Mouse (Mus musculus) heart, postnatal 0 days (tissue): ENCODE data around the gene Dnm3.

ENCODE experiments used
- CTCF ChIP-seq: IDR thresholded peaks from 2 replicates; pipeline ENCODE4 v1.5.1; 2016; ENCODE audit warnings: antibody characterized with exemption, control low read depth, low read depth
- EP300 ChIP-seq: IDR thresholded peaks from 2 replicates; pipeline ENCODE4 v1.6.1; 2016; ENCODE audit warnings: antibody characterized with exemption, low read depth

- TF ChIP-seq CTCF = no peak
- no peak for TF ChIP-seq EP300
Observed at GRCm38 (mm10) chr1:162160718-162161117, 317.1 kb downstream of the Dnm3 start.
